Mouse (Mus musculus): Measurements from ENCODE around the gene Atp6v1g1. TPM values are rescaled to one million over a fixed set of nuclear protein-coding genes. Genes with fewer than 3 reads are reported as not detected.

The Atp6v1g1 gene
- polyA plus RNA-seq, 1 experiment from 2014 or later, result 319 TPM

DNA sequence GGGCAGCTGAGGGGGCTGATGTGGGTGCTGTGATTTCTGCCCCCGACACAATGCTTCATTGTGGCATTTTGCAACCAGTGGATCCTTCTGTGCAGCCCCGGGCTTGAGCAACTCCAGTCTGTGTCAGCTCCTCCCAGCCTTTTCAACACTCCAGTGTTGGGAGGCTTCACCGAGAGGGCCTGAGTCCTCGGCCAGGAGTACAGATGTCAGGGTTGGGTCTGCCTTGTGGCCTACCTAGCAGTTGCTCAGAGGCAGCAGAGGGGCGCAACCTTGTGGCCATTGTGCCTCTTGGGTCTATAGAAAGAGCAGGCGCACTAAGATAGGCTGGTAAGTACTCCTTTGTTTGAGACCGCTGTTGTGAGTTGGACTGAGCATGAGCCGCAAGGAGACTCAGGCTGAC lies 15.5 kb downstream of the Atp6v1g1 start:
- Histone ChIP-seq H3K4me2 (replicated peaks) (peak overlapping the region; percentile 19), H3K27ac (replicated peaks) (peak overlapping the region; percentile 80; the same call in 1 of the 2 replicates), H3K9me3 (replicated peaks) (no peaks in the 10 kb centered on the region), H3K4me3 (replicated peaks) (no peak overlapping the region), H3K36me3 (no peaks in the 10 kb centered on the region), H3K27me3 (no peaks in the 10 kb centered on the region), H3K9ac (no peak overlapping the region), H3K4me1 (peaks cover 36% of the 10 kb centered on the region)
- ATAC-seq (ENCODE audit: insufficient number of reproducible peaks, low FRiP score, low TSS enrichment, low read depth), result no peak
- WGBS, result 68% methylated on average over 8 of the region's 8 CpGs

DNA sequence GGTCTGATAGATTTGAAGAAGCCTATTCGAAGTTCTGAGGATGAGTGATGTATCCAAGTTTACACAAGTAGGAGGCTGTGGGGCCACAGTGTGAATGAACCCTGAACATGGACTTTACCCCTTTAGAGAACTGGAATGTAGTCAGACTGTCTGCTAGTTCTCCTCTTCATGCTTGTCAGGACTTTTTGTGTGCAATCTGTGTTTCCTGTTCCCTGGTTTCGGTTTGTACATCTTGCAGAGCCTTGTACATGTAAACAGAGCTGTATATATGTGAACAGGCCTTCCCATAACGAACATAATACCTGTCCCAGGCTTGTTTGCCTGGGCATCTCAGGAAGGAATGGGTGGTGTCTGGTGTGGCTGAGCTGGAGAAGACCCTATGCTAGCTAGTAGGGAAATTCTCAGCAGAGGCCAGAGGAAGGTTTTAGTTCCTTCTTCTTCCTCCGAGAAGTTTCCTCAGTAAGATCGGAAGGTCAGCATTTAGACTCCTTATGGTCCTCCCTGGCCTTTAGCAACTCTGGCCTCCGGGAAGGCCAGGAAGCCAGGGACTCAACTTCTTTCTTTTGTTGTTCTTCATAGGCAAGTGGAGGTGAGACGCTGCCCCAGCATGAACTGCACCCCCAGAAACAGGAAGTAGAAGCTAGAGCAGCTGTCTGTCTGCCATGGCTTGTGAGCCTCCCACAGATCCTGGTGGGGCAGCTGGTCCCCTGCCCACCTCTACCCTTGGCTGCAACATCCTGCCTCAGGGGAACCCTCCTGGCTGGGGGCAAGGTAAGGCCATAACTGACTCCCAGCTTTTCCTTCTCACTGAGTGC lies 17.5 kb downstream of the Atp6v1g1 start:
- no peak overlapping the region for H3K4me2 ChIP-seq (replicated peaks)
- no peaks in the 10 kb centered on the region for H3K9me3 ChIP-seq (replicated peaks)
- H3K27ac ChIP-seq (replicated peaks), result no peak overlapping the region
- no peak for ATAC-seq (ENCODE audit: insufficient number of reproducible peaks, low FRiP score, low TSS enrichment, low read depth)
- no peaks in the 10 kb centered on the region for H3K27me3 ChIP-seq
- 72% methylated on average over 7 of the region's 7 CpGs for WGBS
- no peak overlapping the region for H3K9ac ChIP-seq
- 0 out of 2 replicates have a peak, but pooled peaks cover 9% of the 10 kb centered on the region for H3K36me3 ChIP-seq
- peaks cover 35% of the 10 kb centered on the region for H3K4me1 ChIP-seq
- no peak overlapping the region for H3K4me3 ChIP-seq (replicated peaks)

DNA sequence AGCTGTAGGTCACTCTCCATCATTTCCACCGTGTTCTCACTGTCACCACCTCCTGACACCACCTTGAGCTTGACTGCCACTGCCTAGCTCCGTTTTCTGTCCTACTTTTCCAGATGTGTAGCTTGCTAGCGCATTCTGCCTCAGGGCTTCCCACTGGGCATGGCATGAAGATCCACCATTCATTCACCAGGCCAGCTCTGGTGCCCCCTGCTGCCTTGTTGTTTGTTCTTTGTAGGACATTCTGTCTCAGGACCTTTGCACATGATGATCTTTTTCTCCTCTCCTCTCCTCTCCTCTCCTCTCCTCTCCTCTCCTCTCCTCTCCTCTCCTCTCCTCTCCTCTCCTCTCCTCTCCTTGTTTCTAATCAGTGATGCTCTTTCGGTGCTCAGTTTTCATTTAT lies 18.2 kb downstream of the Atp6v1g1 start:
- Histone ChIP-seq H3K27ac (replicated peaks) (no peak overlapping the region), H3K9me3 (replicated peaks) (no peaks in the 10 kb centered on the region), H3K4me2 (replicated peaks) (no peak overlapping the region), H3K36me3 (0 out of 2 replicates have a peak, but pooled peaks cover 9% of the 10 kb centered on the region), H3K4me3 (replicated peaks) (no peak overlapping the region), H3K27me3 (no peaks in the 10 kb centered on the region), H3K9ac (no peak overlapping the region), H3K4me1 (peaks cover 28% of the 10 kb centered on the region)
- 87% methylated on average over 4 of the region's 4 CpGs for WGBS
- ATAC-seq (ENCODE audit: insufficient number of reproducible peaks, low FRiP score, low TSS enrichment, low read depth), result no peak

DNA sequence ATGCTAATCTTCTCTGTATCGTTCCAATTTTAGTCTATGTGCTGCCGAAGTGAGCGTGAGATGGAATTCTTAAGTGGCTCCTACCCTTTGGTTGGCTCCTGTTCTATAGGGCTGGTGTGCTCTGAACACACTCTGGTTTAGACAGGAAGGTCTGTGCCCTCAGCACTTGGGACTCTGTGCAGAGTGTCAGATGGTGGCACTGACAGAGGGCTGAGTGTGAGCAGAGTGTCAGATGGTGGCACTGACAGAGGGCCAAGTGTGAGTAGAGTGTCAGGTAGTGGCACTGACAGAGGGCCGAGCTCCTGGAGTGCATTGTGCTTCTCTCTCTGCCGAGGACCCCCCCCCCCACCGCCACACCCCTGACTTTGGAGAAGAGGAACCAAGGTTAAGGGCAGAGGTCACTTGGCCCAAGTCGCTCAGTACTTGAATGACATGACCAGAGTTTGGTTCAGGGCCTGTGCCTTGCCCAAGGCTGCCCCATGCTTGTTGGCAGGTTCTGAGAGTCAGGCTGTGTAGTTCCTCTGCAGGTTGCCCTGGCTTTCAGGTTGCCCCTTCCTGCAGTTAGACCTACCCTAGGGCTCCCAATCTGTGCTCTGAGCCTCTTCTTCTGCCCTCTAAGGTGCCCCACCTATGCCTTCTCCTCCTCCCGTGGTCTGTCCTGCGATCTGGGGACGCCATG lies 23.3 kb downstream of the Atp6v1g1 start:
- Histone ChIP-seq H3K4me3 (replicated peaks) (no peak overlapping the region), H3K4me1 (peaks cover 17% of the 10 kb centered on the region), H3K9ac (no peak overlapping the region), H3K4me2 (replicated peaks) (no peak overlapping the region), H3K36me3 (peaks cover 9% of the 10 kb centered on the region; the same call in 1 of the 2 replicates), H3K27me3 (no peaks in the 10 kb centered on the region), H3K9me3 (replicated peaks) (no peaks in the 10 kb centered on the region), H3K27ac (replicated peaks) (no peak overlapping the region)
- no peak for ATAC-seq (ENCODE audit: insufficient number of reproducible peaks, low FRiP score, low TSS enrichment, low read depth)
- WGBS, result 84% methylated on average over 10 of the region's 10 CpGs

DNA sequence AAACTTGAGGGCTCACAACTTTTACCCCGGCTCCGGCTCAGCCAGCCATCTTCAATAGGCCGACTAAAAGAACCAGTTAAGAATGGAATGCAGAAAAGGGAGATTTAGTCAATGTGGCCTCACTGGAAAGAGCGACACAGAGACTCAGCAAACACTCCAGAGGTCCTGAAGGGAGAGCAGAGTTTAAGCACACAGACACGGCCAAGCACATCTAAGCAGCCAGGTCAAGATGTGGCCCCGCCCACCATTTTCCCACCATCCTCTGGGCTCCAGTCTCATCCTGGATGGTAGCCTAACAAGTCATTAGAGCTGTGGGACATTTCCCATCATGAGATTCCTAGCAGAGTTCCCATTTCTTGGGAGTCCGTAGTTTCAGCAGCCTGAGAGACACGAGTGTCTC lies 24.8 kb downstream of the Atp6v1g1 start:
- no peak overlapping the region for H3K4me3 ChIP-seq (replicated peaks)
- ATAC-seq (ENCODE audit: insufficient number of reproducible peaks, low FRiP score, low TSS enrichment, low read depth), result no peak
- H3K27me3 ChIP-seq, result no peaks in the 10 kb centered on the region
- peaks cover 17% of the 10 kb centered on the region for H3K4me1 ChIP-seq
- no peak overlapping the region for H3K4me2 ChIP-seq (replicated peaks)
- H3K36me3 ChIP-seq, result peaks cover 12% of the 10 kb centered on the region; the same call in 1 of the 2 replicates
- WGBS, result 83% methylated on average over 8 of the region's 8 CpGs
- H3K27ac ChIP-seq (replicated peaks), result no peak overlapping the region
- no peaks in the 10 kb centered on the region for H3K9me3 ChIP-seq (replicated peaks)
- no peak overlapping the region for H3K9ac ChIP-seq

DNA sequence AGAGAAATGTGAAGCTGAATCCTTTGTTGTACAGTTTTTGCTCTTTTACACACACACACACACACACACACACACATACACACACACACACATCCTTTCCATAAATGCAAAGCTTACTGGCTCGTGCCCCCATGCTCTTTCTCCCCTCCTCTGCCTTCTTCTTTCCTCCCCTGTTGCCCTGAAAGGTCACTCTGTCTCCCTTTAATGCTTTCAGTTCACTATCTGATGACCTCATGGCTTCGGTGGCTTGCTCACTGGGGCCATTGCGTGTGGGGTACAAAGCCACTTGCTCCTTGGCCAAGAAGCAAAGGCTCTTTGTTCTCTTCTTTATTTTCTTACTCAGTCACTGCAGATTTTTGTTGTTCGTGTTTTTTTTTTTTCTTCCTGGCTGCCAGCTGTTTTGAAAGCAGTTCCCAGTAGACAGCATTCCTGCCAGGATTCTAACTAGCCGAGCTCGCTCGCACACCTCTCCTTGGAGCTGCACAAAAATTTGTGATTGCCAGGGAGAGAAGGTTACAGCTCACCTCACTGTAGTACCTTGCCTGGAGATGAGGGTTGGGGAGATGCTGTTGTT lies 25.7 kb downstream of the Atp6v1g1 start:
- no peak for ATAC-seq (ENCODE audit: insufficient number of reproducible peaks, low FRiP score, low TSS enrichment, low read depth)
- peaks cover 17% of the 10 kb centered on the region for H3K4me1 ChIP-seq
- H3K36me3 ChIP-seq, result peaks cover 12% of the 10 kb centered on the region; the same call in 1 of the 2 replicates
- H3K27me3 ChIP-seq, result no peaks in the 10 kb centered on the region
- H3K27ac ChIP-seq (replicated peaks), result peak overlapping the region; percentile 39; the same call in 1 of the 2 replicates
- no peaks in the 10 kb centered on the region for H3K9me3 ChIP-seq (replicated peaks)
- H3K4me2 ChIP-seq (replicated peaks), result no peak overlapping the region
- H3K9ac ChIP-seq, result no peak overlapping the region
- H3K4me3 ChIP-seq (replicated peaks), result no peak overlapping the region
- 17% methylated on average over 7 of the region's 7 CpGs for WGBS

DNA sequence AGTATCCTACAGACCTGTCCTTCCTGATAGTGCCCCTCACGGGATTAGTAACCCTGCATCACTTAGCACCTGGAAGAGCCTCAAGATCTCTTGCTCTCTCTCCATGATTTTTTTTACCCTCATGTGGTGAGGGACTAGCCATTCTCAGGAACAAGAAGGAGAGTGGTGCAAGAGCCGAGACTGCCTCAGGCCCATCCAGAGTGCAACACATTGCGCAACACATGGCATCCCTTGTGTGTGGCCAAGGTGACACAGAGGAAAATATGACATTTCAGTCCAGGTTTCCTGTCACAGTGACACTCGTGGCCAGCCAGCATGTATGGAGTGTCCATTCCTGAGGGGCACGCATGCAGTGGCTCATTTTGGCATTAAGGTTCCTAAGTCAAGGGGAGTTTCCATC lies 28.0 kb downstream of the Atp6v1g1 start:
- Histone ChIP-seq H3K9ac (no peak overlapping the region), H3K4me2 (replicated peaks) (no peak overlapping the region), H3K27me3 (no peaks in the 10 kb centered on the region), H3K27ac (replicated peaks) (no peak overlapping the region), H3K4me3 (replicated peaks) (no peak overlapping the region), H3K36me3 (peaks cover 7% of the 10 kb centered on the region), H3K9me3 (replicated peaks) (no peaks in the 10 kb centered on the region), H3K4me1 (peaks cover 17% of the 10 kb centered on the region)
- WGBS, result 90% methylated on average over 5 of the region's 5 CpGs
- ATAC-seq (ENCODE audit: insufficient number of reproducible peaks, low FRiP score, low TSS enrichment, low read depth), result no peak

DNA sequence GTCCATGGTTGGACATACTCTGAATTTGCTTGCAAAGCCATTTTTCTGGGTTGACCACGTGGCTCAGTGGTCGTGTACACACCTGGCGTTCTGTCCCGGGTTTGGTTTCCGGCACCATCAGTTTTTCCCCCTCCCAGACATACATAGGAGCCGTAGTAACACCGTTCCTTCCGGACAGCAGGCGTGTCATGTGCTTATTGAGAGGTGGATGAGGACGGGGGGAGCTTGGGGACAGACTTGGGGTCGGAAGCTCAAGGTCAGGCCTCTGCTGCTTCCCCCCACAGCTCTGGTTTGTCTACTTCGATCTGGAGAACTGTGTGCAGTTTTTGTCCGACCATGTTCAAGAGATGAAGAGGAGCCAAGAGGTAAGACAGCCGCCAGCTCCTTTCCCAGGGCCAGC lies 35.1 kb downstream of the Atp6v1g1 start:
- WGBS, result 82% methylated on average over 14 of the region's 14 CpGs
- no peaks in the 10 kb centered on the region for H3K27me3 ChIP-seq
- no peaks in the 10 kb centered on the region for H3K9me3 ChIP-seq (replicated peaks)
- H3K4me3 ChIP-seq (replicated peaks), result no peak overlapping the region
- ATAC-seq (ENCODE audit: insufficient number of reproducible peaks, low FRiP score, low TSS enrichment, low read depth), result no peak
- no peak overlapping the region for H3K9ac ChIP-seq
- no peak overlapping the region for H3K27ac ChIP-seq (replicated peaks)
- peaks cover 11% of the 10 kb centered on the region for H3K4me1 ChIP-seq
- no peak overlapping the region for H3K4me2 ChIP-seq (replicated peaks)
- peaks cover 7% of the 10 kb centered on the region; the same call in 1 of the 2 replicates for H3K36me3 ChIP-seq

DNA sequence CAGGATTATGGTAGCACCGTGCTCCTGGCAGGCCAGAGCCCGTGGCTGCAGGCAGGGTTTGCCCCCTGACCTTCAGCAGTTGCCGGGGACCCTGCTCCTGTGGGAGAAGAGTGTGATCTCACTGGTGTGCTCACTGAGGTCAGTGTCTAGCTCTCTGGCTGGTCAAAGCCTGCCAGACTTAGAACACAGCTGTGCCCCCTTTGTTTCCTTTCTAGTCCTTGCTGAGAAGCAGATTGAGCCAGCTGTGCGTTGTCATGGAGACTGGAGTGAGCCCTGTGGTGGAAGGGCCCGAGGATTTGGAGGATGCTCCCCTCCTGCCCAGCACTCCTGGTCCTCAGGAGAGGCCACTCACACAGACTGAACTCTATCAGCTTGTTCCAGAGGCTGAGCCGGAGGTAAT lies 35.5 kb downstream of the Atp6v1g1 start:
- no peak for ATAC-seq (ENCODE audit: insufficient number of reproducible peaks, low FRiP score, low TSS enrichment, low read depth)
- H3K4me2 ChIP-seq (replicated peaks), result no peak overlapping the region
- H3K4me1 ChIP-seq, result peaks cover 11% of the 10 kb centered on the region
- H3K27ac ChIP-seq (replicated peaks), result no peak overlapping the region
- H3K36me3 ChIP-seq, result peaks cover 7% of the 10 kb centered on the region; the same call in 1 of the 2 replicates
- H3K4me3 ChIP-seq (replicated peaks), result no peak overlapping the region
- WGBS, result 40% methylated on average over 6 of the region's 6 CpGs
- no peak overlapping the region for H3K9ac ChIP-seq
- H3K9me3 ChIP-seq (replicated peaks), result no peaks in the 10 kb centered on the region
- H3K27me3 ChIP-seq, result no peaks in the 10 kb centered on the region

DNA sequence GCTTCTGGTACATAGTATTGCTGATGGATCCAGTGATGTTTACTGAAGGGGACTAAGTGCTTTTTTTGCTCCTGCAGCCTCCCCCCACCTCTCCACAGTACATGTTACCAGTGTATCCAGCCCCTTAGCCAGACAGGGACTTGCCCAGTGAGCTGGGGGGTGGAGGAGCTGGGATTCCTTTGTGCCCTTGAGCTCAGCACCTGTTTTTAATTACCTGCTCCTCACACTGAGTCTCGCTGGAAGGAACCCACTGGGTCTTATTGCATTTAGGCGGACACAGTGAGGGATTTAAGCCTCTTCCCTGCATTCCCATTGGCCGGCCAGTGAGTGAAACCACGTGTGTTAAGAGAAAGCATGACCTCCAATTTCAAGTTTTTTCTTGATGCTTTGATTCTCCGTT lies 38.0 kb downstream of the Atp6v1g1 start:
- Histone ChIP-seq H3K4me1 (peaks cover 11% of the 10 kb centered on the region), H3K27ac (replicated peaks) (peak overlapping the region; percentile 60; the same call in 1 of the 2 replicates), H3K9ac (no peak overlapping the region), H3K4me2 (replicated peaks) (no peak overlapping the region), H3K27me3 (no peaks in the 10 kb centered on the region), H3K36me3 (peaks cover 3% of the 10 kb centered on the region; the same call in 1 of the 2 replicates), H3K9me3 (replicated peaks) (no peaks in the 10 kb centered on the region), H3K4me3 (replicated peaks) (no peak overlapping the region)
- peak; percentile 63; the same call in 1 of the 2 replicates for ATAC-seq (ENCODE audit: insufficient number of reproducible peaks, low FRiP score, low TSS enrichment, low read depth)
- WGBS, result 18% methylated on average over 5 of the region's 5 CpGs

DNA sequence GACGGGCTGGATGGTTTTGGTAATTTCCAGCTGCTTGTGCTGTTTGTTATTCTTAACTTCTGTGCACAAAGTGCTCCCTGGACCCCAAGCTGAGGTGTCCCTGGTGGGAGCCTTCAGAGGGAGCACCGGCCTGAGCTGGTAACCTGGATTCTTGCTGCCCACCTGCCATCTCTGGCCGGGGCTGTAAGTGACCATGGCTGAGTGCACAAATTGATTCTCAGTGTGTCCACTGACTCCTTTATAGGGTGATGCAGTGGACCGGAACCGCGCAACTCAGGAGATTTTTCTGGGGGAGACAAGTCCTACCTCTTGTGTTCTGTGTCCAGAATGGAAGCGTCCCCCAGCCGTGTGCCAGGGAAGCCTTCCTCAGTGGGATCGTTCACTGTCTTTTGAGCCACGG lies 40.6 kb downstream of the Atp6v1g1 start:
- Histone ChIP-seq H3K4me3 (replicated peaks) (no peak overlapping the region), H3K27ac (replicated peaks) (no peak overlapping the region), H3K27me3 (no peaks in the 10 kb centered on the region), H3K4me2 (replicated peaks) (no peak overlapping the region), H3K9ac (no peak overlapping the region), H3K9me3 (replicated peaks) (no peaks in the 10 kb centered on the region), H3K36me3 (no peaks in the 10 kb centered on the region), H3K4me1 (peaks cover 11% of the 10 kb centered on the region)
- WGBS, result 89% methylated on average over 10 of the region's 10 CpGs
- ATAC-seq (ENCODE audit: insufficient number of reproducible peaks, low FRiP score, low TSS enrichment, low read depth), result no peak

Data from embryonic facial prominence, embryonic 15.5 days (tissue).